Mouse (Mus musculus): ENCODE results near the gene Olfr559. TPM values are rescaled to one million over a fixed set of nuclear protein-coding genes. Genes with fewer than 3 reads are reported as not detected.

The Olfr559 gene
- total RNA-seq (2023): not detected

DNA sequence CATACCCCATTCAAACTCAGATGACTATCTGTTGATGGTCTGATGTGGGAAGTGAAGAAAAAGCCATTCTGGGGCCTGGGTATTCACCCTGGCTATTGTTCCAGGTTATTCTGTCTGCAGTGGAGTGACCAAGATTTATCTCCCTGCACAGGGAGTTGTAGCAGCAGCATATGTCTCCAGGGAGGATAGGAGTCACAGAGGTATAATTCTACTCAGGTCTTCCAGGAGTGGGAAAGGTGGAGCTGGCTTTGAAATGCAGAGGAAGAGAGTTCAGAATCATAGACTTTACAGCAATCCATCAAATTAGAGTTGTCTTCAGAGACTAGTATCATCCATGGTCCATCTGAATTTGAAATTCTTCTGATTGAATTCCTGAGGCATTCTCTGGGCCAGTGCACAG, at the start of gene Olfr559:
Gene Olfr559 (minus strand): TSS at position 101 of the 400 bp plus-strand sequence.

DNA sequence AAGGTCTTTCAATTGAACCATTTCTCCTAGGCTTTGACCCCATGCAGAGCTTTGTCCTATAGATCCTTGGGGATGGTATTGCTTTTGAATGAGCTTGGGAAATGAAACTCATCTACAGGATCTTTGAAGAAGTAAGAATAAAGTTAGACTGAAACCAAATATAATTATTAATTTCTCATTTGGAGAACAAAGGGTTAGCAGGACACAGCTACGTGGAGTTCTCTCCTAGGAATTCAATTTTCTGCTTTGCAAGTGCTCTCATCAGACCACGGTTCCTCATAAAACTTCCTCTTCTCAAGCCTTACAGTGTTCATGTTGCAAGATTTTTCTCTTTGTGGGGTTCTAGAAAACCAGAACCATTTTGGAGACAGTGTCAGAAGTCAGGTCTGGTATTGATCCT, 43.6 kb upstream of the Olfr559 start, which contains the start of gene Olfr561:
Gene Olfr561 (plus strand): TSS at position 301 of the 400 bp plus-strand sequence.

GRCm38 (mm10) chr7:102759266-102759665, 32.0 kb upstream of the Olfr559 start, which contains the start of the genes Olfr560 and Olfr78:
Olfr560 (minus strand) TSS chr7:102759366.
Olfr78 (minus strand) TSS chr7:102759471.

GRCm38 (mm10) chr7:102718970-102719369, 8.3 kb downstream of the Olfr559 start, which contains the start of gene Olfr33:
Olfr33 (minus strand) TSS chr7:102719070.

DNA sequence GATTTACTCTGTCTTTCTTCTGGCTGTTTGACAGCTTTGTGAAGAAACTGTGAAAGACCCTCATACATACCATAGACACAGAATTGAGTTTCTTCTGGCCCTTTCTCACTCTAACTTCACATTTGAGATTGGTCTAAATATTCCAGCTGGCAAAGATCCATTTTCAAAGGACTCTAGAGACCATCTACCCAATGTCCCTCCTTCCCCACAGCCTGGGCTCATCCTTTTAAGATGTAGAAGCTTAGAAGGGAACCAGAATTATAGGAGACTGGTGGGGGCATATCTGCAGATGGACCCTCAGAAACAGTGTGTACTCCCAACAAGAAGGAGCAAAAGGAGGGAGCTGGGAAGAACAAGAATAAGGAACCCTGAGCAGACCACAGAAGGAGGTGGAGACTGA, 25.4 kb downstream of the Olfr559 start, which contains the start of gene Olfr558:
Gene Olfr558 (plus strand): TSS at position 301 of the 400 bp plus-strand sequence.

DNA sequence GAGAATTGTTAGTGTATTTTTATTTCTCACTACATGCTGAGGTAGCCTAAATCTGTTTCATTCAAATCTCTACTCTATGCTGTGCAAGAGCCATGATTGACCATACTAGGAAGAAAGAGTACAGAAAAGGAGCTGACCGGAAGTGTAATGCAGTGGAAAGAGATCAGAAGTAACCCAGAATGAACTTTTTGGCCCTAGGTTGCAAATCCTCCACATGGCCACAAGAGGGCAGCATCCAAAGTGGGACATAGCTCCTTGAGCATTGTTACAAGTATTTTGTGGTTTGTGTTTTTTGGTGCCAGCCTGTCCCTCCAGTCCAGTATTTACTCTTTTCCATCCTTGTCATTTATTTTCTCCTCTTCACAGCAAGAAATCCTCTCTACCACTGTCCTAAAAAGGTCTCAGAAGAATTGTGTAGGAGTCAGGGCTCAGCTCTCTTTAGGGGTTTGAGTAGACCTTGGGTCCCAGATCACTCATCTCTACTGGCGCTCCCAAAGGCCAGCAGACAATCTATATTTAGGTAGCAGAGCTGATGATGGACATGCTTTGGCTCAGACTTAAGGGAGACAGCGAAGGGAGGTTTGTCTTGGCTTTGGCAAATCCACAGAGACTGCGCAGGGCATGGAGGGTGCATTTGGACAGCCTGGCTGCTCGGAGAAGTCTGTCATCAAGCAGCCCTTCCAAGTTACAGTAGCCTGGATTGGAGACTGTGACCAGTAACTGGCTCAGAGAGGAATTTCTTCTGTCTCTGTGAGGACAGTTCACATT, 31.7 kb downstream of the Olfr559 start, which contains the start of gene Olfr557:
Gene Olfr557 (plus strand): TSS at position 553 of the 768 bp plus-strand sequence.

GRCm38 (mm10) chr7:102686944-102687501, 40.3 kb downstream of the Olfr559 start, which contains the start of gene Trim68:
Trim68 (minus strand) TSS chr7:102687327.

Other genes starting within 250 kb of the Olfr559 start
- not detected for gene Olfr543, start 245.8 kb downstream of the Olfr559 start, total RNA-seq (2023)
- gene Olfr544, start 239.2 kb downstream of the Olfr559 start, total RNA-seq (2023): not detected
- not detected for gene Olfr545, start 227.9 kb downstream of the Olfr559 start, total RNA-seq (2023)
- not detected for gene Olfr547, start 192.7 kb downstream of the Olfr559 start, total RNA-seq (2023)
- gene Olfr548-ps1, start 186.6 kb downstream of the Olfr559 start, total RNA-seq (2023): not detected
- not detected for gene Olfr549, start 177.6 kb downstream of the Olfr559 start, total RNA-seq (2023)
- gene Trim21, start 162.0 kb downstream of the Olfr559 start, total RNA-seq (2023): 10 to 100 TPM; 19.9 to 20.8 TPM
- gene Olfr550, start 156.0 kb downstream of the Olfr559 start, total RNA-seq (2023): not detected
- gene Olfr551, start 135.6 kb downstream of the Olfr559 start, total RNA-seq (2023): not detected
- gene Olfr552, start 129.7 kb downstream of the Olfr559 start, total RNA-seq (2023): not detected
- not detected for gene Olfr553, start 109.3 kb downstream of the Olfr559 start, total RNA-seq (2023)
- not detected for gene Olfr554, start 89.1 kb downstream of the Olfr559 start, total RNA-seq (2023)
- gene Olfr555, start 68.7 kb downstream of the Olfr559 start, total RNA-seq (2023): not detected
- not detected for gene Olfr556, start 62.6 kb downstream of the Olfr559 start, total RNA-seq (2023)
- gene Trim68, start 40.2 kb downstream of the Olfr559 start, total RNA-seq (2023): 1 to 10 TPM; 3.9 to 5.2 TPM
- gene Olfr557, start 31.6 kb downstream of the Olfr559 start, total RNA-seq (2023): not detected
- not detected for gene Olfr558, start 25.3 kb downstream of the Olfr559 start, total RNA-seq (2023)
- gene Olfr33, start 8.4 kb downstream of the Olfr559 start, total RNA-seq (2023): not detected
- not detected for gene Olfr560, start 31.9 kb upstream of the Olfr559 start, total RNA-seq (2023)
- not detected for gene Olfr78, start 32.0 kb upstream of the Olfr559 start, total RNA-seq (2023)
- gene Olfr561, start 43.7 kb upstream of the Olfr559 start, total RNA-seq (2023): not detected
- not detected for gene Olfr564, start 76.0 kb upstream of the Olfr559 start, total RNA-seq (2023)
- not detected for gene Olfr566, start 131.3 kb upstream of the Olfr559 start, total RNA-seq (2023)
- gene Olfr568, start 149.6 kb upstream of the Olfr559 start, total RNA-seq (2023): not detected
- gene Olfr569, start 163.4 kb upstream of the Olfr559 start, total RNA-seq (2023): not detected
- gene Olfr570, start 167.1 kb upstream of the Olfr559 start, total RNA-seq (2023): not detected
- gene Olfr571, start 190.0 kb upstream of the Olfr559 start, total RNA-seq (2023): not detected
- gene Olfr572, start 196.9 kb upstream of the Olfr559 start, total RNA-seq (2023): not detected
- gene Olfr573-ps1, start 215.1 kb upstream of the Olfr559 start, total RNA-seq (2023): not detected
- gene Olfr574, start 221.0 kb upstream of the Olfr559 start, total RNA-seq (2023): not detected
- not detected for gene Olfr575, start 231.3 kb upstream of the Olfr559 start, total RNA-seq (2023)
- gene Olfr576, start 235.2 kb upstream of the Olfr559 start, total RNA-seq (2023): not detected
- not detected for gene Olfr577, start 248.5 kb upstream of the Olfr559 start, total RNA-seq (2023)

All from monocyte, adult 59 days (primary cell).